12 mouse cellular contexts compared by ENCODE assay signal in genomic region chr17:26961572-26962240, GRCm38 (mm10).
"Had no signal": no experiment of that assay in that cellular context is flagged by ENCODE, and none has a peak within 500 bp of the region (broad histone marks: within the 10 kb centered on the region; RNA-seq: fewer than 3 reads in every experiment).

No protein-coding gene starts in this region.

- H3K27me3 ChIP-seq: kidney, embryonic 15.5 days; limb, embryonic 12.5 days; liver, embryonic 15.5 days; midbrain, embryonic 13.5 days; neural tube, embryonic 12.5 days had no signal

- H3K4me1 ChIP-seq: kidney, embryonic 15.5 days; limb, embryonic 12.5 days; midbrain, embryonic 13.5 days; neural tube, embryonic 12.5 days had no signal

- ATAC-seq: lung, postnatal 0 days; midbrain, embryonic 13.5 days had no signal

- H3K9ac ChIP-seq: kidney, embryonic 15.5 days; limb, embryonic 12.5 days; liver, embryonic 15.5 days; midbrain, embryonic 13.5 days; neural tube, embryonic 12.5 days had no signal

- DNase-seq: kidney, postnatal 14 days; lung, adult 2 months; lung, postnatal 36 days; thymus, postnatal 14 days had no signal

- H3K4me3 ChIP-seq: kidney, embryonic 15.5 days; limb, embryonic 12.5 days; liver, embryonic 15.5 days; midbrain, embryonic 13.5 days; neural tube, embryonic 12.5 days had no signal

- H3K36me3 ChIP-seq: liver, embryonic 15.5 days had no signal

- H3K9me3 ChIP-seq: kidney, embryonic 15.5 days; limb, embryonic 12.5 days; liver, embryonic 15.5 days; midbrain, embryonic 13.5 days; neural tube, embryonic 12.5 days had no signal

- H3K27ac ChIP-seq: kidney, embryonic 15.5 days; limb, embryonic 12.5 days; liver, embryonic 15.5 days; midbrain, embryonic 13.5 days; neural tube, embryonic 12.5 days; stomach, postnatal 0 days had no signal

- H3K4me2 ChIP-seq: kidney, embryonic 15.5 days; limb, embryonic 12.5 days; liver, embryonic 11.5 days; liver, embryonic 15.5 days; midbrain, embryonic 13.5 days; neural tube, embryonic 12.5 days had no signal
